In the genomic region with DNA sequence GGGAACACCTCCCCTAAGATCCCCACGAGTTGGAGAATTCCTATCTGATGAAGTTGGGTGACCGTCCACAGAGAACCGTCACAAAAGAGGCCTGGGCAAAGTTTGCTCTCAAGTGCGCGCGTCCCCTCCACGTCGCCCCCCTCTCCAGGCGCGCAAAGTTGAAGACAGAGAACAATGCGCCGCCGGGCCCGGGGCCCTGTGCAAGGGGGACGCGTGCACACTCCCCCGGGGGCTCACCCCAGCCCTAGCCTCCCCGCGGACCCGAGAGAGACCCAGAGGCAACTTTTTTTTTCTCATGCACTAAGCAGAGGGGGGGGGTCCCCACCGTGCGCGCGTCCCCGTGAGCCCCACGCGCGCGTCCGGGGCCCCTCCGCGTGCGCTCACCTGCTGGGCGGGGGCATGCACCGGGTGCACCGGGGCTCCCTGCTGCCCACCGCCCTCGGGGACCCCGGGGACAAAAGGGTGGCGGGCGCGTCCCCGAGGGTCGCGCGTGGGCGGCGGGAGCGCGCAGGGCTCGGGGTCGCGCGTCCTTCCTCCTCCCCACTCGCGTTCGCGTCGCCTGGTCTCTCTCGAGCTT, we compare ENCODE assay signal across 8 mouse cellular contexts. TPM values are rescaled to one million over a fixed set of nuclear protein-coding genes. Genes with fewer than 3 reads are reported as not detected.
A peak's percentile ranks its signal among the peaks of the same experiment; 100 is the strongest.
DNase-seq lines count a peak whose midpoint lies in the region; ATAC-seq and TF ChIP-seq lines count a peak whose summit lies in the region.

No protein-coding gene starts in this region.

- peak overlapping the region; percentile 82 for H3K27ac ChIP-seq in bone marrow, adult 2 months (ENCODE audit: control insufficient read depth, insufficient read depth, low read depth, low read length, poor library complexity)
- H3K27ac ChIP-seq in heart, embryonic 13.5 days (replicated peaks) = peak overlapping the region; percentile 92
- H3K27ac ChIP-seq in kidney, postnatal 0 days = peak overlapping the region; percentile 96
- peak overlapping the region; percentile 100 for H3K27ac ChIP-seq in midbrain, embryonic 10.5 days (replicated peaks)

- TF ChIP-seq POLR2A in bone marrow, adult 2 months (IDR thresholded peaks at IDR 0.05; ENCODE audit: borderline replicate concordance, control insufficient read depth, low read depth, low read length) = no peak

- peak; percentile 6; the same call in 1 of the 2 replicates for ATAC-seq in heart, embryonic 13.5 days (ENCODE audit: extremely low read depth, insufficient number of reproducible peaks, low FRiP score, low TSS enrichment)
- peak; percentile 1; the same call in 1 of the 2 replicates for ATAC-seq in kidney, postnatal 0 days (replicated peaks; ENCODE audit: low FRiP score, low read depth)

- H3K9ac ChIP-seq in heart, embryonic 13.5 days = peak overlapping the region; percentile 100
- H3K9ac ChIP-seq in kidney, postnatal 0 days (ENCODE audit: low read depth, low read length) = peak overlapping the region; percentile 99

- H3K27me3 ChIP-seq in heart, embryonic 13.5 days (replicated peaks) = peaks cover 2% of the 10 kb centered on the region
- no peaks in the 10 kb centered on the region for H3K27me3 ChIP-seq in kidney, postnatal 0 days (ENCODE audit: insufficient read depth, low read length)
- H3K27me3 ChIP-seq in midbrain, embryonic 10.5 days (ENCODE audit: low read depth, poor library complexity, severe bottlenecking) = peaks cover 18% of the 10 kb centered on the region

- TF ChIP-seq CTCF in bone marrow, adult 2 months (IDR thresholded peaks at IDR 0.05; ENCODE audit: control insufficient read depth, insufficient read depth, low read length) = no peak
- no peak for TF ChIP-seq CTCF in kidney, postnatal 0 days (IDR thresholded peaks at IDR 0.05; ENCODE audit: low read depth)

- peaks cover 5% of the 10 kb centered on the region; the same call in 1 of the 2 replicates for H3K4me1 ChIP-seq in bone marrow, adult 2 months (ENCODE audit: control insufficient read depth, insufficient read depth, low read length)
- H3K4me1 ChIP-seq in heart, embryonic 13.5 days = peaks cover 49% of the 10 kb centered on the region
- peaks cover 8% of the 10 kb centered on the region; the same call in 1 of the 2 replicates for H3K4me1 ChIP-seq in kidney, postnatal 0 days (replicated peaks; ENCODE audit: insufficient read depth, low read length)
- H3K4me1 ChIP-seq in midbrain, embryonic 10.5 days = peaks cover 41% of the 10 kb centered on the region

- intact Hi-C loops in left cerebral cortex, postnatal 36 days (cut with DNase I) = loop anchor here (2.0 kb wide), 1 partner anchor 56 kb away; no protein-coding TSS in a partner anchor

- WGBS in bone marrow, adult 2 months = under 1% methylated on average over 60 of the region's 60 CpGs
- WGBS in heart, embryonic 13.5 days = under 1% methylated on average over 53 of the region's 60 CpGs
- WGBS in kidney, postnatal 0 days = 1% methylated on average over 37 of the region's 60 CpGs
- WGBS in midbrain, embryonic 10.5 days = under 1% methylated on average over 60 of the region's 60 CpGs

- no peaks in the 10 kb centered on the region for H3K9me3 ChIP-seq in heart, embryonic 13.5 days
- H3K9me3 ChIP-seq in kidney, postnatal 0 days (replicated peaks; ENCODE audit: low read length) = no peaks in the 10 kb centered on the region
- no peaks in the 10 kb centered on the region for H3K9me3 ChIP-seq in midbrain, embryonic 10.5 days (replicated peaks)

- peak overlapping the region; percentile 90 for H3K4me3 ChIP-seq in bone marrow, adult 2 months (replicated peaks; ENCODE audit: control insufficient read depth, low read depth, low read length)
- H3K4me3 ChIP-seq in heart, embryonic 13.5 days = peak overlapping the region; percentile 99
- H3K4me3 ChIP-seq in kidney, postnatal 0 days (replicated peaks; ENCODE audit: low read depth, low read length) = peak overlapping the region; percentile 97
- H3K4me3 ChIP-seq in midbrain, embryonic 10.5 days = peak overlapping the region; percentile 96

- peaks cover 32% of the 10 kb centered on the region for H3K36me3 ChIP-seq in heart, embryonic 13.5 days
- peaks cover 16% of the 10 kb centered on the region for H3K36me3 ChIP-seq in kidney, postnatal 0 days (ENCODE audit: insufficient read depth, low read length)
- peaks cover 36% of the 10 kb centered on the region for H3K36me3 ChIP-seq in midbrain, embryonic 10.5 days

- peak overlapping the region; percentile 92 for H3K4me2 ChIP-seq in heart, embryonic 13.5 days
- peak overlapping the region; percentile 85 for H3K4me2 ChIP-seq in kidney, postnatal 0 days (ENCODE audit: low read length)

- peak; percentile 49 for DNase-seq in layer of hippocampus, adult 11-12 months (ENCODE audit: low spot score)
- no peak for DNase-seq in layer of hippocampus, postnatal 14 days (ENCODE audit: low spot score in 2 of 2)
- DNase-seq in kidney, postnatal 0 days (ENCODE audit: low spot score) = peak; percentile 69
- DNase-seq in midbrain, embryonic 10.5 days (ENCODE audit: low spot score) = peak; percentile 68
- peak; percentile 38 to 59 for DNase-seq in thymus, adult 18-20 months
- no peak for DNase-seq in left cerebral cortex, postnatal 36 days (ENCODE audit: low spot score in 2 of 2)

RNA-seq across cellular contexts. Expression of a gene that starts 0.4 kb away (rescaled TPM):
- 10 to 100 TPM; 33.3 to 35.0 TPM for total RNA-seq in layer of hippocampus, postnatal 14 days (2021)
- 70.7 and 138 TPM in 2 replicates for polyA plus RNA-seq in bone marrow, adult 2 months (2011; ENCODE audit: insufficient read depth, insufficient read length, low replicate concordance, missing spikeins)
- polyA plus RNA-seq in heart, embryonic 13.5 days (2015; fragmentation: Nextera tagmentation; extraction: Ambion mirVana) = 55.9 and 57.6 TPM in 2 replicates
- 76.4 and 83.7 TPM in 2 replicates for polyA plus RNA-seq in kidney, postnatal 0 days (2015; fragmentation: Nextera tagmentation; extraction: Ambion mirVana)
- 190 and 191 TPM in 2 replicates for polyA plus RNA-seq in midbrain, embryonic 10.5 days (2016; fragmentation: Nextera tagmentation; extraction: Ambion mirVana)
- 10 to 100 TPM; 26.0 to 28.3 TPM for total RNA-seq in left cerebral cortex, postnatal 36 days (2021)

RNA-seq across cellular contexts. Expression of a gene that starts 26.4 kb away (rescaled TPM):
- total RNA-seq in layer of hippocampus, postnatal 14 days (2021) = 100 to 1,000 TPM; 620 to 655 TPM
- polyA plus RNA-seq in bone marrow, adult 2 months (2011; ENCODE audit: insufficient read depth, insufficient read length, low replicate concordance, missing spikeins) = 190 and 222 TPM in 2 replicates
- polyA plus RNA-seq in heart, embryonic 13.5 days (2015; fragmentation: Nextera tagmentation; extraction: Ambion mirVana) = 1,246 and 1,505 TPM in 2 replicates
- 1,117 and 1,253 TPM in 2 replicates for polyA plus RNA-seq in kidney, postnatal 0 days (2015; fragmentation: Nextera tagmentation; extraction: Ambion mirVana)
- polyA plus RNA-seq in midbrain, embryonic 10.5 days (2016; fragmentation: Nextera tagmentation; extraction: Ambion mirVana) = 610 and 635 TPM in 2 replicates
- 100 to 1,000 TPM; 411 to 444 TPM for total RNA-seq in left cerebral cortex, postnatal 36 days (2021)

RNA-seq across cellular contexts. Expression of a gene that starts 33.7 kb away (rescaled TPM):
- 100 to 1,000 TPM; 121 to 131 TPM for total RNA-seq in layer of hippocampus, postnatal 14 days (2021)
- polyA plus RNA-seq in bone marrow, adult 2 months (2011; ENCODE audit: insufficient read depth, insufficient read length, low replicate concordance, missing spikeins) = 53.0 and 82.0 TPM in 2 replicates
- 170 and 182 TPM in 2 replicates for polyA plus RNA-seq in heart, embryonic 13.5 days (2015; fragmentation: Nextera tagmentation; extraction: Ambion mirVana)
- polyA plus RNA-seq in kidney, postnatal 0 days (2015; fragmentation: Nextera tagmentation; extraction: Ambion mirVana) = 163 and 165 TPM in 2 replicates
- polyA plus RNA-seq in midbrain, embryonic 10.5 days (2016; fragmentation: Nextera tagmentation; extraction: Ambion mirVana) = 338 and 351 TPM in 2 replicates
- total RNA-seq in left cerebral cortex, postnatal 36 days (2021) = 100 to 1,000 TPM; 147 to 150 TPM

RNA-seq across cellular contexts. Expression of a gene that starts 45.6 kb away (rescaled TPM):
- 10 to 100 TPM; 20.3 to 24.2 TPM for total RNA-seq in layer of hippocampus, postnatal 14 days (2021)
- polyA plus RNA-seq in bone marrow, adult 2 months (2011; ENCODE audit: insufficient read depth, insufficient read length, low replicate concordance, missing spikeins) = 1.4 and 1.7 TPM in 2 replicates
- 3.8 and 4.5 TPM in 2 replicates for polyA plus RNA-seq in heart, embryonic 13.5 days (2015; fragmentation: Nextera tagmentation; extraction: Ambion mirVana)
- 6.6 and 7.8 TPM in 2 replicates for polyA plus RNA-seq in kidney, postnatal 0 days (2015; fragmentation: Nextera tagmentation; extraction: Ambion mirVana)
- polyA plus RNA-seq in midbrain, embryonic 10.5 days (2016; fragmentation: Nextera tagmentation; extraction: Ambion mirVana) = 6.3 and 6.4 TPM in 2 replicates
- total RNA-seq in left cerebral cortex, postnatal 36 days (2021) = 10 to 100 TPM; 18.1 to 23.4 TPM

Comparison
In these comparisons a context has a peak if more than half of its experiments do, and no peak if none do; other contexts are left out.
1. DNase-seq: peak in layer of hippocampus, adult 11-12 months (single experiment), kidney, postnatal 0 days (single experiment), midbrain, embryonic 10.5 days (single experiment) and thymus, adult 18-20 months (2 of 2); none in layer of hippocampus, postnatal 14 days (0 of 2) and left cerebral cortex, postnatal 36 days (0 of 2).
2. Peak in every context shown above with its lines, with median percentiles within 50 percentile points of each other: H3K27ac ChIP-seq and H3K4me3 ChIP-seq.